Mouse (Mus musculus): ENCODE data around the gene Whamm. TPM values are rescaled to one million over a fixed set of nuclear protein-coding genes. Genes with fewer than 3 reads are reported as not detected.

Whamm gene
- 9.7 and 13.3 TPM in 2 replicates for total RNA-seq (2012; rRNA removed)
- total RNA-seq (2014; rRNA removed), result 5.2 and 5.4 TPM in 2 replicates
- polyA plus RNA-seq (2012; ENCODE audit: insufficient read length, low read depth), result 11.2 and 13.3 TPM in 2 replicates

GRCm38 (mm10) chr7:81571108-81571940, at the start of gene Whamm:
Gene Whamm, plus strand, starts transcription at chr7:81571266.
- Histone ChIP-seq H3K36me3 (replicated peaks in 1 of 2; ENCODE audit: control insufficient read depth in 1 of 2, insufficient read depth in 1 of 2, low read length in 1 of 2) (peaks cover 13 to 22% of the 10 kb centered on the region in 2 experiments), H3K27ac (ENCODE audit: insufficient read depth, low read depth) (peak within 1 kb of the TSS; percentile 80), H3K4me3 (replicated peaks in 1 of 3; ENCODE audit: low read depth in 2 of 3, low read length in 2 of 3, poor library complexity in 1 of 3) (peak within 1 kb of the TSS; percentile 90 to 93 (median 91)), H3K9me3 (replicated peaks; ENCODE audit: low read length) (no peaks in the 10 kb centered on the region), H3K79me2 (replicated peaks; ENCODE audit: control insufficient read depth, extremely low read depth, insufficient read depth, poor library complexity, severe bottlenecking) (peaks cover 23% of the 10 kb centered on the region), H3K27me3 (replicated peaks) (no peaks in the 10 kb centered on the region), H3K4me2 (ENCODE audit: insufficient read depth, low read depth, poor library complexity, severe bottlenecking) (peak within 1 kb of the TSS; percentile 74), H3K4me1 (ENCODE audit: control insufficient read depth in 1 of 2, insufficient read depth in 2 of 2) (peaks cover 0 to 20% of the 10 kb centered on the region in 2 experiments; a peak in 2 of 4 replicates), H3K9ac (ENCODE audit: insufficient read depth, low read depth) (peak within 1 kb of the TSS; percentile 66)
- dilution Hi-C loops (cut with MboI; ENCODE audit: extremely low pct_ligation_motif_present, extremely low pct_unique_long_range_greater_than_20kb, low sequenced_read_pairs), result no loop called here
- DNase-seq (ENCODE audit: extremely low read depth), result peak; percentile 95
- TF ChIP-seq ETS1 (conservative IDR thresholded peaks at IDR 0.05; ENCODE audit: low read depth, low read length) (no peak), ZC3H11A (IDR thresholded peaks at IDR 0.05; ENCODE audit: low read depth, low read length) (no peak), MAZ (IDR thresholded peaks at IDR 0.05; ENCODE audit: low read depth, low read length) (no peak), MAFK (IDR thresholded peaks at IDR 0.05; ENCODE audit: insufficient replicate concordance, low read length) (no peak), TCF12 (IDR thresholded peaks at IDR 0.05; ENCODE audit: low read depth, low read length) (peak; percentile 57; the same call in 1 of the 2 replicates), TBP (conservative IDR thresholded peaks at IDR 0.05; ENCODE audit: low read depth, low read length) (peak; percentile 84), ZKSCAN1 (IDR thresholded peaks at IDR 0.05; ENCODE audit: borderline replicate concordance, low read depth, low read length) (no peak), POLR2A (IDR thresholded peaks at IDR 0.05; ENCODE audit: low read depth, low read length) (peak; percentile 90), POLR2AphosphoS2 (IDR thresholded peaks at IDR 0.05; ENCODE audit: low read depth, low read length) (peak; percentile 83), ELF1 (IDR thresholded peaks at IDR 0.05; ENCODE audit: low read depth, low read length) (peak; percentile 76), UBTF (IDR thresholded peaks at IDR 0.05; ENCODE audit: low read depth, low read length) (peak; percentile 96), ZNF384 (IDR thresholded peaks at IDR 0.05; ENCODE audit: low read depth, low read length) (no peak), KAT2A (IDR thresholded peaks at IDR 0.05; ENCODE audit: insufficient replicate concordance, low read length) (0 out of 2 replicates have a peak, but pooled peaks have one; percentile 16), HCFC1 (IDR thresholded peaks at IDR 0.05; ENCODE audit: low read depth, low read length) (peak; percentile 57), PAX5 (IDR thresholded peaks at IDR 0.05; ENCODE audit: low read length) (no peak), MEF2A (IDR thresholded peaks at IDR 0.05; ENCODE audit: borderline replicate concordance, low read depth, low read length) (no peak; the same call in 1 of the 2 replicates), E2F4 (IDR thresholded peaks at IDR 0.05; ENCODE audit: insufficient replicate concordance, low read depth, low read length) (no peak), ZMIZ1 (IDR thresholded peaks at IDR 0.05; ENCODE audit: low read depth, low read length) (peak; percentile 81), CHD2 (IDR thresholded peaks at IDR 0.05; ENCODE audit: low read length) (peak; percentile 78), BHLHE40 (IDR thresholded peaks at IDR 0.05; ENCODE audit: low read depth, low read length) (no peak), SMC3 (IDR thresholded peaks at IDR 0.05; ENCODE audit: low read depth, low read length) (no peak), NRF1 (IDR thresholded peaks at IDR 0.05; ENCODE audit: low read depth, low read length) (peak; percentile 3; the same call in 1 of the 2 replicates), USF2 (conservative IDR thresholded peaks at IDR 0.05; ENCODE audit: low read depth, low read length) (no peak), IRF4 (IDR thresholded peaks at IDR 0.05; ENCODE audit: low read depth, low read length) (no peak; the same call in 1 of the 2 replicates), MXI1 (IDR thresholded peaks at IDR 0.05; ENCODE audit: low read depth, low read length) (peak; percentile 69), MAX (IDR thresholded peaks at IDR 0.05; ENCODE audit: low read length) (peak; percentile 31; the same call in 1 of the 2 replicates), NELFE (IDR thresholded peaks at IDR 0.05; ENCODE audit: low read depth, low read length) (peak; percentile 93)
- in situ Hi-C loops (cut with MboI; ENCODE audit: low pct_ligation_motif_present, low pct_unique_long_range_greater_than_20kb, low sequenced_read_pairs), result no loop called here

Data from CH12.LX (cell line).